In the genomic region with DNA sequence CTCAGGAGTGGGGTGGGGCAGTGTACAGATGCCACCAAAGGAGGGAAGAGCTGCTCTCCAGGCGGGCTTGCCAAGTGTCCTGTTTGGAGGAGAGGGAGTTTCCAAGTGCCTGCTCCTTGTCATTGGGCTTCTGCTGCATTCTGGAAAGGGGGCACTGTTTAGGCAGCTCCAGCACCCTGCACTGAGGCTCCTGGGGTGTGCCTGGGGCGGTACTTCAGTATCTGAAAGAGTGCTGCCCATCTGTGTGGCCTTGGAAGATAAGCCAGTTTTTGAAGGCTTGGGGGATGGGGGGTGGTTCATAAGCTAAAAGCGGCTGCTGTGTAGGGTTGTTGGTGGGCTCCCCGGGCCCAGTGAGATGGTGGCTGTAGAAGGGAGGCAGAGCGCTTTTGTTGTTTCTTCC, we compare ENCODE assay signal across 12 mouse cellular contexts. TPM values are rescaled to one million over a fixed set of nuclear protein-coding genes. Genes with fewer than 3 reads are reported as not detected.
DNase-seq lines count a peak whose midpoint lies in the region; ATAC-seq and TF ChIP-seq lines count a peak whose summit lies in the region.
"Had no signal": no experiment of that assay in that cellular context is flagged by ENCODE, and none has a peak within 500 bp of the region (broad histone marks: within the 10 kb centered on the region; RNA-seq: fewer than 3 reads in every experiment).

No protein-coding gene starts in this region.

- TF ChIP-seq EP300 in MEL (IDR thresholded peaks at IDR 0.05; ENCODE audit: low read depth in 1 of 2, low read length in 2 of 2): peak; percentile 82 to 96

- 47% methylated on average over 5 of the region's 5 CpGs for WGBS in heart, embryonic 16.5 days
- WGBS in embryonic facial prominence, embryonic 15.5 days: 80% methylated on average over 5 of the region's 5 CpGs
- WGBS in macrophage (ENCODE audit: missing documents): 76% methylated on average over 5 of the region's 5 CpGs

- peaks cover 40% of the 10 kb centered on the region for H3K79me2 ChIP-seq in MEL (ENCODE audit: control insufficient read depth, insufficient read depth, low read length, poor library complexity)
- H3K79me2 ChIP-seq in macrophage (ENCODE audit: inconsistent target): peaks cover 50% of the 10 kb centered on the region

- H3K9ac ChIP-seq in heart, embryonic 16.5 days (ENCODE audit: low read length): peak overlapping the region; percentile 46; the same call in 1 of the 2 replicates
- peak overlapping the region; percentile 73 for H3K9ac ChIP-seq in MEL (ENCODE audit: control insufficient read depth, low read depth, low read length, poor library complexity, severe bottlenecking)
- H3K9ac ChIP-seq in embryonic facial prominence, embryonic 15.5 days: no peak overlapping the region

- no peak for ATAC-seq in heart, embryonic 16.5 days (replicated peaks; ENCODE audit: extremely low read depth, insufficient read depth, low FRiP score)
- ATAC-seq in embryonic facial prominence, embryonic 15.5 days (ENCODE audit: insufficient number of reproducible peaks, low FRiP score, low TSS enrichment, low read depth): no peak

- peaks cover 13% of the 10 kb centered on the region for H3K36me3 ChIP-seq in heart, embryonic 16.5 days (ENCODE audit: control insufficient read depth, insufficient read depth)
- H3K36me3 ChIP-seq in MEL (ENCODE audit: control insufficient read depth in 1 of 2, insufficient read depth in 2 of 2, low read length in 2 of 2) (peaks cover 10 to 42% of the 10 kb centered on the region in 2 experiments), macrophage (ENCODE audit: inconsistent target) (peaks cover 4% of the 10 kb centered on the region; the same call in 1 of the 2 replicates)
- peaks cover 25% of the 10 kb centered on the region for H3K36me3 ChIP-seq in embryonic facial prominence, embryonic 15.5 days

- TF ChIP-seq RAD21 in MEL (IDR thresholded peaks at IDR 0.05; ENCODE audit: low read depth, low read length): no peak

- TF ChIP-seq POLR2A in MEL (IDR thresholded peaks at IDR 0.05; ENCODE audit: control insufficient read depth in 1 of 2, insufficient read depth in 1 of 2, low read depth in 1 of 2, low read length in 2 of 2, poor library complexity in 1 of 2): peak; percentile 42 to 64; a peak in 1 of 4 replicates

- H3K4me3 ChIP-seq in heart, embryonic 16.5 days (ENCODE audit: low read length): no peak overlapping the region
- H3K4me3 ChIP-seq in MEL (ENCODE audit: control insufficient read depth in 1 of 2, insufficient read depth in 1 of 2, low read depth in 2 of 2, low read length in 2 of 2) (peak overlapping the region; percentile 33 to 61), macrophage (ENCODE audit: inconsistent target) (no peak overlapping the region)
- H3K4me3 ChIP-seq in embryonic facial prominence, embryonic 15.5 days (replicated peaks): no peak overlapping the region

- H3K4me2 ChIP-seq in heart, embryonic 16.5 days (ENCODE audit: low read depth, low read length): no peak overlapping the region
- H3K4me2 ChIP-seq in embryonic facial prominence, embryonic 15.5 days (replicated peaks): no peak overlapping the region

- TF ChIP-seq CTCF in MEL (IDR thresholded peaks at IDR 0.05 in 2 of 3, conservative IDR thresholded peaks at IDR 0.05 in 1 of 3; ENCODE audit: control insufficient read depth in 1 of 3, insufficient read depth in 1 of 3, low read depth in 2 of 3, low read length in 3 of 3, poor library complexity in 1 of 3, severe bottlenecking in 1 of 3): peak in 2 of 3 experiments; percentile 36 to 41; a peak in 4 of 6 replicates

- no peak overlapping the region for H3K27ac ChIP-seq in heart, embryonic 16.5 days (ENCODE audit: low read length)
- H3K27ac ChIP-seq in MEL (ENCODE audit: control insufficient read depth, low read depth, low read length) (peak overlapping the region; percentile 99), macrophage (peak overlapping the region; percentile 84)
- H3K27ac ChIP-seq in embryonic facial prominence, embryonic 15.5 days (replicated peaks): peak overlapping the region; percentile 35; the same call in 1 of the 2 replicates

- no peaks in the 10 kb centered on the region for H3K9me3 ChIP-seq in heart, embryonic 16.5 days (replicated peaks; ENCODE audit: control insufficient read depth, low read length)
- no peaks in the 10 kb centered on the region for H3K9me3 ChIP-seq in MEL (replicated peaks; ENCODE audit: insufficient read depth, low read length)
- H3K9me3 ChIP-seq in embryonic facial prominence, embryonic 15.5 days (replicated peaks): no peaks in the 10 kb centered on the region

- H3K4me1 ChIP-seq in heart, embryonic 16.5 days (ENCODE audit: control insufficient read depth, insufficient read depth, low read length): peaks cover 12% of the 10 kb centered on the region
- H3K4me1 ChIP-seq in MEL (ENCODE audit: control insufficient read depth in 1 of 2, insufficient read depth in 2 of 2, low read length in 2 of 2): peaks cover 21 to 43% of the 10 kb centered on the region in 2 experiments
- H3K4me1 ChIP-seq in embryonic facial prominence, embryonic 15.5 days: peaks cover 8% of the 10 kb centered on the region

- DNase-seq in heart, adult 9 months (ENCODE audit: low spot score in 2 of 2): no peak
- DNase-seq in MEL (ENCODE audit: low read depth, low spot score): peak; percentile 95
- DNase-seq in embryo, embryonic 9.5 days (ENCODE audit: extremely low spot score): no peak
- no peak for DNase-seq in gastrocnemius, adult 18-20 months (ENCODE audit: low spot score)
- no peak for DNase-seq in kidney, adult 18-20 months
- DNase-seq: layer of hippocampus, postnatal 36 days; thymus, postnatal 36 days had no signal

- H3K27me3 ChIP-seq in heart, embryonic 16.5 days (ENCODE audit: control insufficient read depth, insufficient read depth, low read length): no peaks in the 10 kb centered on the region
- no peaks in the 10 kb centered on the region for H3K27me3 ChIP-seq in MEL (ENCODE audit: control insufficient read depth in 1 of 2, insufficient read depth in 2 of 2, low read length in 2 of 2)
- no peaks in the 10 kb centered on the region for H3K27me3 ChIP-seq in embryonic facial prominence, embryonic 15.5 days

RNA-seq across cellular contexts. Expression of a gene that starts 5.4 kb away (rescaled TPM):
- polyA plus RNA-seq in heart, embryonic 16.5 days (2015; fragmentation: Nextera tagmentation; extraction: Ambion mirVana): 21.9 and 23.0 TPM in 2 replicates
- 76.1 and 87.6 TPM in 2 replicates for total RNA-seq in MEL (2012; rRNA removed)
- 10 to 100 TPM in 1 of 2 experiments, not detected in 1; 81.3 TPM for polyA plus RNA-seq in MEL (2012; ENCODE audit: insufficient read depth in 1 of 2, insufficient read length in 2 of 2, low read depth in 1 of 2, low replicate concordance in 2 of 2, missing spikeins in 1 of 2)
- polyA plus RNA-seq in embryonic facial prominence, embryonic 15.5 days (2015; fragmentation: Nextera tagmentation; extraction: Ambion mirVana): 28.4 and 30.1 TPM in 2 replicates
- 10 to 100 TPM; 11.8 to 50.5 (median 28.7) TPM for total RNA-seq in macrophage (2018; cell fraction: chromatin; rRNA removed)
- 10 to 100 TPM in 9 of 26 experiments, 1 to 10 TPM in 17; 4.0 to 14.9 (median 9.1) TPM for total RNA-seq in macrophage (2018; cell fraction: cytosol; rRNA removed)
- total RNA-seq in macrophage (2018; cell fraction: nucleus; rRNA removed): 10 to 100 TPM; 16.5 to 38.4 (median 26.6) TPM
- 3.5 to 10.7 TPM (median 9.8 TPM) in 3 replicates for polyA plus RNA-seq in macrophage (2018)
- total RNA-seq in gastrocnemius, adult 18-20 months (2021): 10 to 100 TPM; 11.6 to 11.7 TPM

RNA-seq across cellular contexts. Expression of a gene that starts 11.9 kb away (rescaled TPM):
- 839 and 856 TPM in 2 replicates for polyA plus RNA-seq in heart, embryonic 16.5 days (2015; fragmentation: Nextera tagmentation; extraction: Ambion mirVana)
- 1,584 and 1,827 TPM in 2 replicates for total RNA-seq in MEL (2012; rRNA removed)
- polyA plus RNA-seq in MEL (2012; ENCODE audit: insufficient read depth in 1 of 2, insufficient read length in 2 of 2, low read depth in 1 of 2, low replicate concordance in 2 of 2, missing spikeins in 1 of 2) (1,000 to 10,000 TPM in 1 of 2 experiments, 100 to 1,000 TPM in 1; 726 to 4,532 TPM), macrophage (2018) (581 to 998 TPM (median 592 TPM) in 3 replicates)
- 1,545 and 1,556 TPM in 2 replicates for polyA plus RNA-seq in embryonic facial prominence, embryonic 15.5 days (2015; fragmentation: Nextera tagmentation; extraction: Ambion mirVana)
- total RNA-seq in macrophage (2018; cell fraction: chromatin; rRNA removed): 100 to 1,000 TPM in 10 of 26 experiments, 10 to 100 TPM in 16; 36.8 to 262 (median 89.7) TPM
- 100 to 1,000 TPM; 305 to 751 (median 504) TPM for total RNA-seq in macrophage (2018; cell fraction: cytosol; rRNA removed)
- total RNA-seq in macrophage (2018; cell fraction: nucleus; rRNA removed): 100 to 1,000 TPM in 25 of 26 experiments, 10 to 100 TPM in 1; 77.2 to 394 (median 158) TPM
- total RNA-seq in gastrocnemius, adult 18-20 months (2021): 100 to 1,000 TPM; 401 to 460 TPM

RNA-seq across cellular contexts. Expression of a gene that starts 23.7 kb away (rescaled TPM):
- 1.2 and 4.4 TPM in 2 replicates for polyA plus RNA-seq in heart, embryonic 16.5 days (2015; fragmentation: Nextera tagmentation; extraction: Ambion mirVana)
- total RNA-seq in MEL (2012; rRNA removed): not detected in 2 replicates
- polyA plus RNA-seq in MEL (2012; ENCODE audit: insufficient read depth in 1 of 2, insufficient read length in 2 of 2, low read depth in 1 of 2, low replicate concordance in 2 of 2, missing spikeins in 1 of 2) (not detected), macrophage (2018) (not detected in 3 replicates)
- 3.0 and 3.8 TPM in 2 replicates for polyA plus RNA-seq in embryonic facial prominence, embryonic 15.5 days (2015; fragmentation: Nextera tagmentation; extraction: Ambion mirVana)
- total RNA-seq in macrophage (2018; cell fraction: chromatin; rRNA removed): not detected
- total RNA-seq in macrophage (2018; cell fraction: cytosol; rRNA removed): not detected
- total RNA-seq in macrophage (2018; cell fraction: nucleus; rRNA removed): not detected
- not detected for total RNA-seq in gastrocnemius, adult 18-20 months (2021)
- total RNA-seq: layer of hippocampus, postnatal 36 days had no signal
- polyA plus RNA-seq: gonadal fat pad, adult 2 months had no signal

RNA-seq across cellular contexts. Expression of a gene that starts 33.9 kb away (rescaled TPM):
- polyA plus RNA-seq in heart, embryonic 16.5 days (2015; fragmentation: Nextera tagmentation; extraction: Ambion mirVana): 0.07 TPM in 1 of 2 replicates, not detected in the other
- total RNA-seq in MEL (2012; rRNA removed): not detected in 2 replicates
- not detected for polyA plus RNA-seq in MEL (2012; ENCODE audit: insufficient read depth in 1 of 2, insufficient read length in 2 of 2, low read depth in 1 of 2, low replicate concordance in 2 of 2, missing spikeins in 1 of 2)
- polyA plus RNA-seq in embryonic facial prominence, embryonic 15.5 days (2015; fragmentation: Nextera tagmentation; extraction: Ambion mirVana): 0.40 and 0.56 TPM in 2 replicates
- not detected for total RNA-seq in macrophage (2018; cell fraction: chromatin; rRNA removed)
- total RNA-seq in macrophage (2018; cell fraction: cytosol; rRNA removed): not detected
- not detected for total RNA-seq in macrophage (2018; cell fraction: nucleus; rRNA removed)
- not detected in 3 replicates for polyA plus RNA-seq in macrophage (2018)
- total RNA-seq in gastrocnemius, adult 18-20 months (2021): not detected
- polyA plus RNA-seq: intestine, embryonic 14.5 days had no signal

RNA-seq across cellular contexts. Expression of a gene that starts 45.9 kb away (rescaled TPM):
- 6.1 and 6.2 TPM in 2 replicates for polyA plus RNA-seq in heart, embryonic 16.5 days (2015; fragmentation: Nextera tagmentation; extraction: Ambion mirVana)
- total RNA-seq in MEL (2012; rRNA removed): not detected in 2 replicates
- polyA plus RNA-seq in MEL (2012; ENCODE audit: insufficient read depth in 1 of 2, insufficient read length in 2 of 2, low read depth in 1 of 2, low replicate concordance in 2 of 2, missing spikeins in 1 of 2): not detected
- polyA plus RNA-seq in embryonic facial prominence, embryonic 15.5 days (2015; fragmentation: Nextera tagmentation; extraction: Ambion mirVana): 15.7 and 17.1 TPM in 2 replicates
- total RNA-seq in macrophage (2018; cell fraction: chromatin; rRNA removed): 1 to 10 TPM in 1 of 26 experiments, under 1 TPM in 7, not detected in 18; 0.17 to 5.4 (median 0.26) TPM
- under 1 TPM; 0.17 to 0.76 (median 0.39) TPM for total RNA-seq in macrophage (2018; cell fraction: cytosol; rRNA removed)
- 1 to 10 TPM in 4 of 26 experiments, under 1 TPM in 21, not detected in 1; 0.30 to 2.9 (median 0.58) TPM for total RNA-seq in macrophage (2018; cell fraction: nucleus; rRNA removed)
- 0.66 to 3.0 TPM (median 0.75 TPM) in 3 replicates for polyA plus RNA-seq in macrophage (2018)
- total RNA-seq in gastrocnemius, adult 18-20 months (2021): under 1 TPM in 1 of 2 experiments, not detected in 1; 0.21 TPM

Comparison
In these comparisons a context has a peak if more than half of its experiments do, and no peak if none do; other contexts are left out.
1. H3K4me3 ChIP-seq: peak in MEL (2 of 2); none in heart, embryonic 16.5 days (single experiment), embryonic facial prominence, embryonic 15.5 days (single experiment) and macrophage (single experiment).